Mouse (Mus musculus) MEL (cell line): ENCODE data around the gene Fmnl1. TPM values are rescaled to one million over a fixed set of nuclear protein-coding genes. Genes with fewer than 3 reads are reported as not detected.
"Not testable (repeated sequence)": the region's sequence is repeated elsewhere in the genome, so short reads cannot be mapped to it uniquely, and the experiment has no call there.

Experiments
- DNase-seq: peaks from one replicate; pipeline ENCODE4 v3.0.0; 2011; ENCODE audit warnings: low read depth, low spot score
- H3K27ac ChIP-seq: 2 replicates; pipeline ENCODE4 v1.5.1; 2012; ENCODE audit warnings: low read depth, mild to moderate bottlenecking, control low read depth, low read length, moderate library complexity; ENCODE audit not compliant: control insufficient read depth
- H3K27me3 ChIP-seq, 2 experiments: fragments of 150-350 bp in 1 of 2; sonication (generic) in 1 of 2; 2 replicates each; pipeline ENCODE4 v1.6.1; 2012; ENCODE audit warnings: low read length in 2 of 2, mild to moderate bottlenecking in 2 of 2, improper control_type of control experiment in 1 of 2, moderate library complexity in 1 of 2; ENCODE audit not compliant: insufficient read depth in 2 of 2, control insufficient read depth in 1 of 2
- H3K36me3 ChIP-seq, 2 experiments: 2 replicates each; pipeline ENCODE4 v1.6.1; 2012 to 2014; ENCODE audit warnings: low read length in 2 of 2, improper control_type of control experiment in 1 of 2, inconsistent platforms in 1 of 2, mild to moderate bottlenecking in 1 of 2; ENCODE audit not compliant: insufficient read depth in 2 of 2, control insufficient read depth in 1 of 2
- H3K4me1 ChIP-seq, 2 experiments: fragments of 150-350 bp in 1 of 2; sonication (generic) in 1 of 2; 2 replicates each; pipeline ENCODE4 v1.6.1; 2012; ENCODE audit warnings: low read length in 2 of 2, improper control_type of control experiment in 1 of 2, mild to moderate bottlenecking in 1 of 2; ENCODE audit not compliant: insufficient read depth in 2 of 2, control insufficient read depth in 1 of 2
- H3K4me3 ChIP-seq, 2 experiments: fragments of 150-350 bp in 1 of 2; sonication (generic) in 1 of 2; 2 replicates each; pipeline ENCODE4 v1.5.1; 2012; ENCODE audit warnings: low read depth in 2 of 2, low read length in 2 of 2, mild to moderate bottlenecking in 2 of 2, moderate library complexity in 2 of 2, control low read depth in 1 of 2, improper control_type of control experiment in 1 of 2; ENCODE audit not compliant: control insufficient read depth in 1 of 2, insufficient read depth in 1 of 2
- H3K79me2 ChIP-seq: 2 replicates; pipeline ENCODE4 v1.6.1; 2012; ENCODE audit warnings: mild to moderate bottlenecking, low read length, moderate library complexity; ENCODE audit not compliant: control insufficient read depth, poor library complexity, insufficient read depth
- H3K9ac ChIP-seq: 2 replicates; pipeline ENCODE4 v1.6.1; 2012; ENCODE audit warnings: low read depth, mild to moderate bottlenecking, control low read depth, low read length, moderate library complexity; ENCODE audit not compliant: control insufficient read depth, poor library complexity, severe bottlenecking
- H3K9me3 ChIP-seq: fragments of 150-350 bp; sonication (generic); replicated peaks from 2 replicates; pipeline ENCODE4 v1.6.1; 2012; ENCODE audit warnings: mild to moderate bottlenecking, low read length, improper control_type of control experiment, moderate library complexity; ENCODE audit not compliant: insufficient read depth
- BHLHE40 ChIP-seq: IDR thresholded peaks from 2 replicates; pipeline ENCODE4 v1.6.1; 2012; ENCODE audit warnings: low read depth, mild to moderate bottlenecking, inconsistent platforms, low read length, improper control_type of control experiment, borderline replicate concordance
- CTCF ChIP-seq, 3 experiments: IDR thresholded peaks in 2 of 3; conservative IDR thresholded peaks in 1 of 3; 2 replicates each; pipeline ENCODE4 v1.5.1; 2011 to 2012; ENCODE audit warnings: low read length in 3 of 3, low read depth in 2 of 3, mild to moderate bottlenecking in 2 of 3, improper control_type of control experiment in 1 of 3, inconsistent platforms in 1 of 3, mixed read lengths in 1 of 3, moderate library complexity in 1 of 3; ENCODE audit not compliant: control insufficient read depth in 1 of 3, insufficient read depth in 1 of 3, poor library complexity in 1 of 3, severe bottlenecking in 1 of 3
- ELF1 ChIP-seq: IDR thresholded peaks from 2 replicates; pipeline ENCODE4 v1.6.1; 2014; ENCODE audit warnings: low read depth, mild to moderate bottlenecking, inconsistent platforms, low read length, improper control_type of control experiment, moderate library complexity
- EP300 ChIP-seq, 2 experiments: IDR thresholded peaks; 2 replicates each; pipeline ENCODE4 v1.6.1; 2011; ENCODE audit warnings: improper control_type of control experiment in 2 of 2, low read length in 2 of 2, low read depth in 1 of 2, mild to moderate bottlenecking in 1 of 2
- GATA1 ChIP-seq: IDR thresholded peaks from 2 replicates; pipeline ENCODE4 v1.6.1; 2011; ENCODE audit warnings: low read depth, low read length, improper control_type of control experiment
- KAT2A ChIP-seq: conservative IDR thresholded peaks from 2 replicates; pipeline ENCODE4 v1.6.1; 2012; ENCODE audit warnings: low read depth, low read length, improper control_type of control experiment, inconsistent platforms
- MAFK ChIP-seq: IDR thresholded peaks from 2 replicates; pipeline ENCODE4 v1.6.1; 2011; ENCODE audit warnings: low read depth, mild to moderate bottlenecking, low read length, improper control_type of control experiment, borderline replicate concordance
- MAX ChIP-seq: IDR thresholded peaks from 2 replicates; pipeline ENCODE4 v1.6.1; 2011; ENCODE audit warnings: low read length, improper control_type of control experiment
- MAZ ChIP-seq: IDR thresholded peaks from 2 replicates; pipeline ENCODE4 v1.6.1; 2012; ENCODE audit warnings: low read depth, mild to moderate bottlenecking, inconsistent platforms, low read length, improper control_type of control experiment
- MEF2A ChIP-seq: IDR thresholded peaks from 2 replicates; pipeline ENCODE4 v1.6.1; 2014; ENCODE audit warnings: low read depth, mild to moderate bottlenecking, inconsistent platforms, low read length, improper control_type of control experiment; ENCODE audit not compliant: poor library complexity, insufficient replicate concordance, severe bottlenecking; ENCODE audit errors: extremely low read depth
- MXI1 ChIP-seq: IDR thresholded peaks from 2 replicates; pipeline ENCODE4 v1.6.1; 2011; ENCODE audit warnings: mild to moderate bottlenecking, low read depth, low read length, improper control_type of control experiment
- MYC ChIP-seq: IDR thresholded peaks from 2 replicates; pipeline ENCODE4 v1.6.1; 2011; ENCODE audit warnings: low read depth, mild to moderate bottlenecking, low read length, improper control_type of control experiment, moderate library complexity
- NELFE ChIP-seq: IDR thresholded peaks from 2 replicates; pipeline ENCODE4 v1.6.1; 2011; ENCODE audit warnings: low read depth, low read length, improper control_type of control experiment
- POLR2AphosphoS5 ChIP-seq: IDR thresholded peaks from 2 replicates; pipeline ENCODE4 v1.6.1; 2012; ENCODE audit warnings: low read depth, borderline replicate concordance, mild to moderate bottlenecking, inconsistent platforms, low read length, moderate library complexity, mixed read lengths
- RAD21 ChIP-seq: IDR thresholded peaks from 2 replicates; pipeline ENCODE4 v1.6.1; 2011; ENCODE audit warnings: mild to moderate bottlenecking, low read depth, low read length, improper control_type of control experiment
- RCOR1 ChIP-seq: IDR thresholded peaks from 2 replicates; pipeline ENCODE4 v1.6.1; 2012; ENCODE audit warnings: low read depth, mild to moderate bottlenecking, inconsistent platforms, low read length, improper control_type of control experiment
- SMC3 ChIP-seq: IDR thresholded peaks from 2 replicates; pipeline ENCODE4 v1.6.1; 2011; ENCODE audit warnings: low read depth, low read length, improper control_type of control experiment
- TAL1 ChIP-seq: IDR thresholded peaks from 2 replicates; pipeline ENCODE4 v1.6.1; 2012; ENCODE audit warnings: mild to moderate bottlenecking, inconsistent platforms, low read length, moderate library complexity, mixed read lengths
- TBP ChIP-seq: IDR thresholded peaks from 2 replicates; pipeline ENCODE4 v1.8.0; 2011; ENCODE audit warnings: low read depth, low read length, improper control_type of control experiment
- UBTF ChIP-seq: IDR thresholded peaks from 2 replicates; pipeline ENCODE4 v1.6.1; 2012; ENCODE audit warnings: low read depth, mild to moderate bottlenecking, inconsistent platforms, low read length, improper control_type of control experiment, moderate library complexity, borderline replicate concordance; ENCODE audit not compliant: insufficient read depth
- USF1 ChIP-seq: IDR thresholded peaks from 2 replicates; pipeline ENCODE4 v1.6.1; 2014; ENCODE audit warnings: low read depth, mild to moderate bottlenecking, inconsistent platforms, low read length, improper control_type of control experiment, moderate library complexity
- USF2 ChIP-seq, 2 experiments: IDR thresholded peaks; 2 replicates each; pipeline ENCODE4 v1.6.1; 2011 to 2012; ENCODE audit warnings: improper control_type of control experiment in 2 of 2, low read length in 2 of 2, borderline replicate concordance in 1 of 2, inconsistent platforms in 1 of 2, low read depth in 1 of 2, mild to moderate bottlenecking in 1 of 2; ENCODE audit not compliant: insufficient read depth in 1 of 2
- ZKSCAN1 ChIP-seq: IDR thresholded peaks from 2 replicates; pipeline ENCODE4 v1.6.1; 2012; ENCODE audit warnings: low read depth, mild to moderate bottlenecking, inconsistent platforms, low read length, improper control_type of control experiment, moderate library complexity
- ZMIZ1 ChIP-seq: IDR thresholded peaks from 2 replicates; pipeline ENCODE4 v1.6.1; 2012; ENCODE audit warnings: low read depth, mild to moderate bottlenecking, inconsistent platforms, low read length, improper control_type of control experiment, moderate library complexity
- ZNF384 ChIP-seq: IDR thresholded peaks from 2 replicates; pipeline ENCODE4 v1.6.1; 2012; ENCODE audit warnings: low read depth, mild to moderate bottlenecking, inconsistent platforms, low read length, improper control_type of control experiment
- polyA plus RNA-seq, 2 experiments: library from polyadenylated mRNA; stranded (reverse) in 1 of 2; unstranded in 1 of 2; fragments of >175 nt in 1 of 2; fragments of >200 nt in 1 of 2; gene quantifications; 2 replicates each; pipeline versions ENCODE4 v1.2.1 to v1.2.4; 2012; ENCODE audit warnings: low replicate concordance in 2 of 2, low read depth in 1 of 2; ENCODE audit not compliant: insufficient read length in 2 of 2, insufficient read depth in 1 of 2, missing spikeins in 1 of 2
- total RNA-seq: library from RNA; depleted of rRNA; stranded (reverse); fragments of 300-350 nt; gene quantifications from 2 replicates; pipeline ENCODE4 v1.2.3, GENCODE M21; 2012

Gene Fmnl1
- total and polyA plus RNA-seq, 3 experiments: 1.7 to 17.2 TPM; not detected in 1

DNA sequence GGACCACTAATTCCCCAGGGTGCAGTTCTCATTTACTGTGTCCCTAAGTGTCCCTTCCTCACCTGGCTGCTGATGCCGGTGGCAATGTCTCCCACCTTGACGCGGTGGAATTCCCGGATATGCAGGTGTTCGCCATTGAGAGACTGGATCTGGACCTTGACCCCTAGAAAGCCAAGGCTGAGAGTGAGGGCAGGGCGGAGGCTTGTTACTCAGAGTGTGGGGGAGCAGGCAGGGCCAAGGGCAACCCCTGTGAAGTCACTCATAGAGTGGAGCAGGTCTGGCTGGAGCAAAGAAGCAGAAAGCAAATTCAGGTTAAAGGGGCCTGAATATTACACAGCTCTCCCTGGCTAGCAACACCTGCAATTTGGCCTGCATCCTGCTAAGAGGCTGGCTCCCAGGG, 50.5 kb downstream of the Fmnl1 start:
- peaks cover 0 to 9% of the 10 kb centered on the region in 2 experiments; a peak in 2 of 4 replicates for H3K4me1 ChIP-seq
- H3K27me3 ChIP-seq: no peaks in the 10 kb centered on the region
- TF ChIP-seq MAX (no peak), USF1 (no peak), RAD21 (no peak), CTCF (IDR thresholded peaks at IDR 0.05 in 2 of 3, conservative IDR thresholded peaks at IDR 0.05 in 1 of 3; ENCODE audit: control insufficient read depth in 1 of 3, insufficient read depth in 1 of 3, low read depth in 2 of 3, low read length in 3 of 3, poor library complexity in 1 of 3, severe bottlenecking in 1 of 3) (no peak), MAZ (no peak), NELFE (no peak), MXI1 (no peak), UBTF (no peak), USF2 (IDR thresholded peaks at IDR 0.05; ENCODE audit: borderline replicate concordance in 1 of 2, insufficient read depth in 1 of 2, low read depth in 1 of 2, low read length in 2 of 2) (no peak), SMC3 (no peak), RCOR1 (no peak), TAL1 (no peak), ZNF384 (no peak)
- no peak overlapping the region for H3K4me3 ChIP-seq
- no peak for DNase-seq
- H3K27ac ChIP-seq: no peak overlapping the region
- no peaks in the 10 kb centered on the region for H3K9me3 ChIP-seq
- H3K36me3 ChIP-seq: peaks cover 0 to 3% of the 10 kb centered on the region in 2 experiments; a peak in 2 of 4 replicates
- H3K79me2 ChIP-seq: no peaks in the 10 kb centered on the region
- no peak overlapping the region for H3K9ac ChIP-seq

- H3K79me2 ChIP-seq, H3K27ac ChIP-seq, H3K9ac ChIP-seq, H3K9me3 ChIP-seq, H3K4me3 ChIP-seq, H3K36me3 ChIP-seq, H3K27me3 ChIP-seq, H3K4me1 ChIP-seq: not testable (repeated sequence)
- DNase-seq: peak; percentile 55
- peak; percentile 40; the same call in 1 of the 2 replicates for TF ChIP-seq TBP
- TF ChIP-seq GATA1: peak; percentile 62; the same call in 1 of the 2 replicates
- TF ChIP-seq ZNF384: peak; percentile 86
- TF ChIP-seq EP300 (IDR thresholded peaks at IDR 0.05; ENCODE audit: low read depth in 1 of 2, low read length in 2 of 2): peak in 1 of 2 experiments; percentile 36; a peak in 1 of 4 replicates
- TF ChIP-seq, all 39 proteins: peak for 4; not testable (repeated sequence) for 35
These were observed 51.8 kb downstream of the Fmnl1 start for GRCm38 (mm10) chr11:103222718-103223117.

- peaks cover 0 to 3% of the 10 kb centered on the region in 2 experiments; a peak in 2 of 4 replicates for H3K36me3 ChIP-seq
- H3K79me2 ChIP-seq: no peaks in the 10 kb centered on the region
- H3K4me3 ChIP-seq: no peak overlapping the region
- no peaks in the 10 kb centered on the region for H3K9me3 ChIP-seq
- TF ChIP-seq ZMIZ1: no peak
- no peak for TF ChIP-seq ELF1
- TF ChIP-seq TBP: no peak
- TF ChIP-seq MEF2A: no peak
- TF ChIP-seq KAT2A: no peak
- TF ChIP-seq MYC: no peak
- TF ChIP-seq EP300 (IDR thresholded peaks at IDR 0.05; ENCODE audit: low read depth in 1 of 2, low read length in 2 of 2): no peak
- no peak for TF ChIP-seq MAFK
- no peak for TF ChIP-seq RCOR1
- no peak for TF ChIP-seq ZKSCAN1
- TF ChIP-seq GATA1: no peak
- no peak for TF ChIP-seq BHLHE40
- no peak for TF ChIP-seq RAD21
- TF ChIP-seq USF1: no peak
- no peak for TF ChIP-seq POLR2AphosphoS5
- H3K27ac ChIP-seq: no peak overlapping the region
- peaks cover 0 to 9% of the 10 kb centered on the region in 2 experiments; a peak in 2 of 4 replicates for H3K4me1 ChIP-seq
- no peak for DNase-seq
- no peaks in the 10 kb centered on the region for H3K27me3 ChIP-seq
- no peak overlapping the region for H3K9ac ChIP-seq
These were observed 52.5 kb downstream of the Fmnl1 start for GRCm38 (mm10) chr11:103223444-103223843.
